Mouse (Mus musculus): Measurements from ENCODE around the gene Fam219a.

The Fam219a gene

DNA sequence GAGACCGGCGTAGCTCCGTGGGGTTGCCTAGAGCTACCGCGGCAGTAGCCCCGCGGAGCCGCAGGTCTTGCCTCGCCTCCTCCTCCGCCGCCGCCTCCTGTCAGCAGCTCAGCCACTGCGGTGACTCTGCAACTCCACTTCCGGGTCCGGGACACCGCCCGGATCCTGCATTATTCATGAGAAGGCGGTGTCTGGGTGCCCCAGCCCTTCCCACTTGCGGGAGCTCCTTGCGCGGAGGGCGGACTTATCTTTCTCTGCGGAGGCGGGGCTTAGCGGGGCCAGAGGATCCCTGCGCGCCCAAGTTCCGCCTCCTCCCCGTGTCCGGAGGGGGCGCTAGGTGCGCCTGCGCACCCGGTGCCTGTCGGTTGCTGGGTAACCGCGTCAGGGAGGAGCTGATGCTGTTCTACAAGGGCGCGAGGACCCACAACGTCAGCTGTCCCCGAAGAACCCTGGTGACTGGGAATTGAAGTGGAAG, at the start of gene Fam219a, which contains the start of gene Dnaic1:
Gene Fam219a (minus strand): TSS at position 128 of the 475 bp plus-strand sequence.
Gene Dnaic1 (plus strand): TSS at position 365 of the 475 bp plus-strand sequence.
- DNase-seq (ENCODE audit: low spot score in 2 of 2), result peak; percentile 86 to 92

DNA sequence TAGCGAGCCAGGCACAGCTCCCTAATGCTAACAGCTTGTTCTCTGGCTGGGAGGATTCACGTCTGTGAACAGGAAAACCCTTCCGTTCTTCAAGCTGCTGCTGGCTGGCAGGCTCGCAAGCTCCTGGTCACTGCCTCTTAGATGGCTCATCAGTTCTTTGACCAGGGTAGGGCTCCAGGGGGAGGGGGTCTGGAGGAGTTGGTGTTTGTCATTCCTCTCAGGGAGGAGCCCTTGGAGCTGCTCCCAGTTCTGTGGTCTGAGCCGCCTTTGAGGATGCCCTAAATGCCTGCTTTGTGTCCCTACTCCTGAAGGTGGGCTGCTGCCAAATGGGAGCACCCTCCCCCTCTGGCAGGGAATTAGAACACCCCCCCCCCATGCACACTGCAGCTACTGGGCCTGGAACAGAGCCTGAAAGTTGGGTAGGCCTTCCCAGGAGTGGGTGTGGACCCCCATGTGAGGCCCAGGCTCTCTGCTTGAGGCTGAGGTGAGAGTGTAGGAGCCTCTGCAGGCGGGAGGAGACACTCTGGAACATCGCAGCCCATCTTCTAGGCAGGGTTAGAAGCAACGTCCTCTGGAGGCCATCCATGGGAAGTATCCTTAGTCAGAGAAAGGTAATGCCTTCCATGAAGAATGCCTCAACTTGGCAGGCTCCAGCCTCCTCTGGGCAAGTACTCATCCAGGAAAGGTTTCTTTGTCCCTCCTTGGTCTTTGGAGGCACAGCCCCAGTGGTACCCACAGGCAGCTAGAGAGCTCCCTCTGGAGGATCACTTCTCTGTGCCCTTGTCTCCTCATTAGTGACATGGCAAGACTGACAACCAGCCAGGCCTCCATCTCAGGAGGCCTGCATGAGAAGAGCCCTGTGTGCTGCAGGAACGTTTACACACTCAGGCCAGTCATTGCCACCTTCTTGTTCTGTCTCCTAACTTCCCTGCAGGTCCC, 46.6 kb upstream of the Fam219a start:
- no peak for DNase-seq (ENCODE audit: low spot score in 2 of 2)

DNA sequence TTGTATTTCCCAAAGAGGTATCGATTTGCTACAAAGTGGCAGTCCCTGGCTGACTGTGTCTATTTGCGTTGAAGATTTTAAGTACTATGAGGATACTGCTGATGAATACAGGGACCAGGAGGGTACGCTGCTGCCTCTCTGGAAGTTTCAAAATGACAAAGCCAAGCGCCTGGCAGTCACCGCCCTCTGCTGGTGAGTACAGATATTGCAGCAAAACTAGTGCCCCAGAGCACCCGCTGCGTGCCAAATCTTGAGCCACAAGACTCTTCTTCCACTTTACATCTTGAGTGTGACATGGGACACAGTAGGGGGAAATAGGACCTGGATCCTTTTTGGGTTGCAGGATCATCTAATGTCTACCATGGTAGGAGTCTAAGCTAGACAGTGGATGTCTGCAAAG, 44.8 kb upstream of the Fam219a start:
- peak in 1 of 2 experiments; percentile 50 for DNase-seq (ENCODE audit: low spot score in 2 of 2)

DNA sequence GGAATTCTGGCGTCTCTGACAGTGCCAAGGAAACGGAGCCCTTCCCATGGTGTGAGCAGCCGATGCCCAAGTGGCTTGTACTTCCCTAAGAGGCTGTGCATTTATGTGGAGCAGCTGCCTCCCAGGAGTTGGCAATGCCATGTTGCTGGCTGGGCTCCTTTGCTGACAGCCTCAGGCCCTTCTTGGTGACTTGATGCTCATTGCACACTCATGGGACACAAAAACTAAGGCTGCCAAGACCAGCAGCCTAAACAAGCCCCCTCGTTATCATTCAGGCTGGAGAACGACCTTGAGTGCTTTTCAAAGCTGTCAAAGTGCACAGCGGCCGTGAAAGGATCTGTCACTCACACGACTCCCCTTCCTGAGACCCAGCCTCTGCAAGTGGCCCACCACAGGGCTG, 42.8 kb upstream of the Fam219a start:
- no peak for DNase-seq (ENCODE audit: low spot score in 2 of 2)

DNA sequence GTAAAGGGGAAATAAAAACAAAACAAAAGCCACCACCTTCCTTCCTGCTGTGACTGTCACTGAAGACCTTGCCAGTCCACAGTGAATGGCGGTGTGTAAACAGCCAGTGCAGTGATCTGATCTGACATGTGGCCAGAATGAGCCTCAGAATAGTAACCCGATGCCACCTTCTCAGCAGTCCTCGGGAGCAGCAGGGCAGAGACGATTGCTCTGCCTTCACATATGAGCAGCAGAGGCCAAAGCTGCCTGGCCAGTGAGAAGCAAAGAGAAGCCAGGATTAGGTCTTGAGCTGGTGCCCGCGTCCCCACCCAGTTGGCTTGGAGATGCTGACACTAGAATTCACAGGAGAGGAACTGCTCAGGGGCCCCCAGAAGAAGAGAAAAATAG, 41.2 kb upstream of the Fam219a start:
- DNase-seq (ENCODE audit: low spot score in 2 of 2), result no peak

DNA sequence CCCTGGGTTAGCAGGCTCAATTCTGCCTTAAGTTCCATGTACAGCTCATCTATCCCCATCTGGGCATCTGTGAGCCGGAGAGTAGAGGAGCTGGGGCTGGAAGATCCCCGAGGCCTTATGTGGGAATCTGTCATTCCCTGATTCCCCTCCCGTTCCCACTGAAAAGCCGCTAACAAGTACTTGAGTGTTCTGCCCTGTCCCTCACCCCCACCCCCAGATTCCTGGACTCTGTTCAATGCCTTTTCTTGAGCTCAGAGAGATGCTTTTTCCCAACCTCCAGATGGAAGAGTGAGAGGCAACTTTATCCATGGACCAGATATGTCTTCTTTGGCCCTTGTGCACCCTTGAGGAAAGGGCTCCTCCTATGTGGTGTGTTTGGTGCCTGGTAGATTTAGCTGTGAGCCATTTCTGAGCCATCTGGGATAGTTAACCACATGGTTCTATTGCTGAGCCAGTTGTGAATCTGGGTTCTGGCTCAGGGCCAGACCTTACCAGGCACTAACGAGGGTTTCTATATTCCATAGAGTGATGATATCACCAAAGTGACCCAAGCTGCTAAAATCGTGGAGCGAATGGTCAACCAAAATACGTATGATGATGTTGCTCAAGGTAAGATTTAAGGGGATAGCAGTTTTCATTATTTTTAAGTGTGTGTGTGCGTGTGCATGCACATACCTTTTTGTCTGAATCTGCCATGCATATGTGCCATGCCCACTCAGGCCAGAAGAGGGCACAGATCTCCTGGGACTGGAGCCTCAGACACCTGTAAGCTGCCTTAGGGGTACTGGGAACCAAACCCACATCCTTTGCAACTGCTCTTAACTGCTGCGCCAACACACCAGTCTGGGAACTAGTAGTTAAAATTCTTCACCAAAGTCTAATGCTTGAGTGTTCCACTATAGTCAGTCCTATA, 40.6 kb upstream of the Fam219a start:
- no peak for DNase-seq (ENCODE audit: low spot score in 2 of 2)

DNA sequence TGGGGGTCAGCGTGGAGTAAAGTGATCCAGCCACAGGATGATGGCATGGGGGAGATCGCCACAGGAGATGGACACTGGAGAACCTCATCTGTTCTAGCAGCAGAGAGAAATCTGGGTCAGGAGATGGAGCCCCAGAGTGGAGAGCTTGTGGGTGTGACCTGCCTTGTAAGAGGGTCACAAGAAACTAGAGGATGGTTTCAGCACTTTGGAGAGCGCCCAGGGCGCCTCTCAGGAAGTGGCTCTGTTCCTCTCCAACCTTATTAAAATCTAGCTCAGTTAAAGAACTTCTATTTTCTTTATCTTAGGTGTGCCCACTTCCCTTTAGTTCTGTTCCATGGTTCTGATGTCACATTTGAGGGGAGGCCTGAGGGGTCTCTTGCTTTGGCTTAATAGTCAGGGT, 37.4 kb upstream of the Fam219a start:
- peak in 1 of 2 experiments; percentile 24 for DNase-seq (ENCODE audit: low spot score in 2 of 2)

DNA sequence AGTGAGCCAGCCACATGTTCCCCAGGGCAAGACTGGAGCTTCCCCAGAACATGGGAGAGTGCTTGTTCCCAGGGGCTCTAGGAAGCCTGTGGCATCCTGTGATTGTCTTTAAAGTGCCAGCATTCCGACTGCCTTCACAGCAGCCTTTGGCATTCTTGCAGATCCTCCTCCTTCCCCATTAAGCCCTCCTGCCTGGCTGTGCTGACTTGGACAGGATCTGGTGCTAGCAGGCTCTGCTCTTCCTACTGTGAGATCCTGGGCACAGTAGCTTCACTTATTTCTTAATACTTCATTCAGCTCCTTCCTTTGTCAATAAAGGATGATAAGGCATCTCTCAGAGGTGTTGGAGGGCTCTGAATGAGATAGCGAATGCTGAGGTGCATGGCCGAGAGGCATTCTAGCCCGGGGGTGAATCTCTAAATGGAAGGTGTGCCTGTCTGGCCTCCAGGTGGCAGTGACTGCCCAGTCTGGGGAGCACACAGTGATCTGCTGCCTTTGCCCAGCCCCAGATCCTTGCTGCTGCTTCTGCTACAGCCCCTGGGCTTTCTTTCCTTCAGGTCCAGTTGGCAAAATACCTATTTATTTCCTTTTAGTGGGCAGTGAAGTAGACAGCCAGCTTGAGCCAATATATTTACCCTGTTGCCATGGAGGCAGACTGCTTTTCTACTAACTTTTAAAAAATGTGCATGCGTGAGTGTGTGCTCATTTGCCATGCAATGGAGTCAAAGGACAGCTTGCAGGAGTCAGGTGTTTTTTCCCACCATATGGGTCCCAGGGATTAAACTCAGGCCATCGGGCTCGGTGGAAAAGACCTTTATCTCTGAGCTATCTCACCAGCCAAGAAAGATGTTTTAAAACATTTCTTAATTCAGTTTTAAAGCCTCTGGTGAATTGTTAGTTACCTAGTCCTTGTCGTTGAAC, 35.4 kb upstream of the Fam219a start:
- no peak for DNase-seq (ENCODE audit: low spot score in 2 of 2)

DNA sequence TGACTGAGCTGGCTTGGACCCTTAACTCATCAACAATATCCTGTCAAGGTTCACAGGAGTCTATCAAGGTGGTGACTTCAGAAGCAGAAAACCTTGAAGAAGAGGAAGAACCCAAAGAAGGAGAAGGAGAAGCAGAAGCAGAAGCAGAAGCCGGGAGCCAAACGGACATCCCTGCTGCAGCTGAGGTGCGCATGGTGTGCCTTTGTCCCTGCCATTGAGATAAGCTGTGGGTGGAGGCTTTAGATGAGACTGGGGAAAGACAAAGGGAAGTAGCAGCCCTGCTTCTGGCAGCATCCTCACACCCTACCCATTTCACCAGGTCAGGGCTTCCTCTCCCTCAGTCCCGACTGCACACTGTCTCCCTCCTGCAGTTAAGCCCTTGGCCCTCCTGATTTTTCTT, 33.5 kb upstream of the Fam219a start:
- DNase-seq (ENCODE audit: low spot score in 2 of 2), result no peak

DNA sequence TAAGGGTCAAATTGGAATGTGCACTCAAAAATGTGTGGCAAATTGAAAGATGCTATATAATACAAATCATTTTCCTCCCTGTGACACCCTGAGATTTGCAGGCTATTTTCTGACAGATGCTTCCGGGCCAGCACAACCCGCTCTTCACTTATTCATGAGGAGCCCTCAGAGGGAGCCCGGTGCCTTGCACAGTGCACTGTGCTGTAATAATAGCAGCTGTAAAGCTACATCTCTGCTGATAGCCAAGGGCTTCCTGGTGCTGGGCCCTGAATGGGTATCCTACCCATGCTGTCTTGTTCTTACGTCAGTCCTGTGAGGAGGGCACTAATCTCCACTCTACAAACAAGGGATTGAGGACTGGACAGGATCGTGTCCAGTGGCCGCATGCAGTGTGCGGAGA, 14.0 kb upstream of the Fam219a start:
- DNase-seq (ENCODE audit: low spot score in 2 of 2), result no peak

DNA sequence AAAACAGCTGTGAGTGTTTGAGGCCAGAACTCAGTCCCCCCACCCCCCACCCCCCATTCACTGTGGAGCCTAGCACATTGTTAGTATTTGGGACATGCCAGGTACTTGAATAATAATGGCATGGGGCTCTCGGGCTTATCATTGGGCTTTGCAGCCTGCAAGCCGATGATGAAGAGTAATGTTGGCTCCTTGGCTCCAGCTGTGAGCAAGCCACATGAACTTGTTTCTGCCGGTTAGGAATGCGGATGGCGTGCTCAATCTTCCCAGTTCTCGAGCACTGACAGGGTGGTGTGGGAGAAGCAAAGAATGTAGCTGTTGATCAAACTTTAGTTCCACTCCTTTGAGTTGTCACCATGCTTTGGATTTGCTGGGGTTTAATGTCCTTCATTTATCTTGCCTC, 6.6 kb upstream of the Fam219a start:
- no peak for DNase-seq (ENCODE audit: low spot score in 2 of 2)

DNA sequence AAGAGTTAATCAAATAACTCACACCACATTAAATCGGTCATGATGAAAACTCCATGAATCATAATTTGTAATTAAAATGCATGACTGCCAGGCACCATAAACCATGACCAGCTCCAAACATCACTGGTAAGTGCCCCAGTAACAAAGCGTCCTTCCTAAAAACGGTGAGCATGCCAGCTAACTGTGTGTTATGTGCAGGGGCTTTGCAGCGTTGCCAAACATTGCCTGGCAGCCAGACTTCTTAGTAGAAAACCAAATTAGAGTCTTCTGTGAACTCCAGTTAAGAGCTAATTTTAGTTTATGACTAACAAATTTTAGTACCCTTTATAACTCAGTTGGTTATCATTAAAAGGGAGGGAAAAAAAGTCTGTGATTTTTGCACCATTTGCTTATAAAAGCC, 4.2 kb upstream of the Fam219a start:
- DNase-seq (ENCODE audit: low spot score in 2 of 2), result no peak

DNA sequence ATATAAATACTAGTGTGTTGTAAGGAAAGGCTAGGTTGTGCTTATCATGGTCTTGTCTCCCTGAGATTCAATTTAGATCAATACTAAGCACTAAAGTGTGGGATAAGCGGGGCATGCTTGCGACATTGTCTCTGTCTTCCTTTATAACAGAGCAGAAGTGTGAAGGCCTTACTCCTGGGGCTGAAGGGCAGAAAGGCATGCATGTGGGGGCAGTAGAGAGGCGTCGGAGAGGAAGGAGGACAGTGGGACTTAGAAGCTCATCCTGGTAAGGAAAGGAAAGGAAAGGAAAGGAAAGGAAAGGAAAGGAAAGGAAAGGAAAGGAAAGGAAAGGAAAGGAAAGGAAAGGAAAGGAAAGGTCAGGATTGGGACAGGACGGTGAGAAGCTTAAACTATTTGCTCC, 2.2 kb upstream of the Fam219a start:
- DNase-seq (ENCODE audit: low spot score in 2 of 2), result no peak

DNA sequence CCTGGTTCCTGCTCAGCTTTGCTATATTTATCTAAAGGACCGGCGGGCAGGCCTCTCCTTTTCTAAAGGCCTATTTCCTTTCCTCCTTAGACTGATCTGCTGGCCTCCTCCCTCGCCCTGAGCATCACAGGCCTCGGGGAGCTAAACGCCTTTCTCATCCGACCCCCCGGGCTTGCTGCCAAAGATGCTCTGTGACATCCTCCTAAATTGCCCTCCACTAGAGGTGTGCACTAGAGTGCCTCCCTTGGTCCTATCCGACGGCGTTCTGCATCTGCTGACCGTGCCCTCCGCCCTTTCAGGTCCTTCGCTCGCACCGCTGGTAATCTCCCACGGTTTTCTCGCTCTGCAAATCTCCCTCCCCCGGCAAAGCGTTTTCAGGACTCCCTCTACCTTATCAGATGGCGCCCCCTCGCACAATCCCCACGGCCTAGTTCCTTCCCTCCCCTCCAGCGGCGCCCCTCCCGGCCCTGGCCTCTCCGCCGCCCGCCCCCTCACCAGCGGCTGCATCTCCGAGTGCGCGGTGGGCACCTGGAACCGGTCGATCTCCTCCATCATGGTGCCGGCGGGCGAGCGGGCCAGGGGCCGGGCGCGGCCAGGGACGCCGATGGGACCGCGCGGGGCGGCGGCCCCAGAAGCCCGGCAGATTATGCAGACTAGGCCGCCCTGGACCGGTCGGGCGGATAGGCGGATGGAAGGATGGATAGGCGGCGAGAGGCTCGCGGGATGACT, 492 bp downstream of the Fam219a start:
- no peak for DNase-seq (ENCODE audit: low spot score in 2 of 2)

DNA sequence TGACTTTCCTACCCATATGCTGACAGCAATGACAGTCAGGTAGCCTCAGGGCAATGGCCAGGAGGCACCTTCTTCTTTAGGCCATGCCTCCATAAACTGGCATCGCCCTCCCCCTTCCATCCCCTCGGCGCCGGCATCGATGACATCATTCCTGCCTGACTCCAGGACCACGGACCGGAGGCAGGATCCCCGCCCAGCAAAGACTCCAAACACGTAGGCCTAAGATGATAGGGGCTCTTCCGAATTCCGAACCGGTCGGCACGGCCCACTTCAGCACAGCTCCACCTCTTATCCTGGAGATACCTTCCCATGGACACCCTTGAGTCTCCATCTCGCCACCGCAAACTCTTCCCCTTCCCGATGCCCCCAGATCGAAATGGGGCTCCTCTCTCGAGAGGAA, 1.1 kb downstream of the Fam219a start:
- no peak for DNase-seq (ENCODE audit: low spot score in 2 of 2)

DNA sequence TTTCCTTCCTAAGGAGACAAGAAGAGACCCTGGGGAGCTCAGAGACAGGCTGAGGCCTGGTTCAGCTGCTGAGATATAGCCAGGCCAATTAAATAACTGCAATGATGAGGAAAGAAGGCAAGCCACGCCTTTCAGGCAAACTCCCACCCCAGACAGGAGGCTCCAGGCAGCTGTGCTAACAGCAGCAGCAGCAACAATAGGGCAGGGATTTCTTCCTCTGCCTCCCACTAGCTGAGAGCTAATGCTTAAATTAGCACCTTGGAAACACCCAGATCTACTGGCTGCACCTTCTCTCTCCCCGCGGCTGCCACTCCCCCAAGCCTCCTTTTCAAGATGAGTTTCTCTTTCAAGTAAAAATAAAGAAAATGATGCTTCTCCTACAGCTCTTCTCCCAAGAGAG, 3.2 kb downstream of the Fam219a start:
- no peak for DNase-seq (ENCODE audit: low spot score in 2 of 2)

DNA sequence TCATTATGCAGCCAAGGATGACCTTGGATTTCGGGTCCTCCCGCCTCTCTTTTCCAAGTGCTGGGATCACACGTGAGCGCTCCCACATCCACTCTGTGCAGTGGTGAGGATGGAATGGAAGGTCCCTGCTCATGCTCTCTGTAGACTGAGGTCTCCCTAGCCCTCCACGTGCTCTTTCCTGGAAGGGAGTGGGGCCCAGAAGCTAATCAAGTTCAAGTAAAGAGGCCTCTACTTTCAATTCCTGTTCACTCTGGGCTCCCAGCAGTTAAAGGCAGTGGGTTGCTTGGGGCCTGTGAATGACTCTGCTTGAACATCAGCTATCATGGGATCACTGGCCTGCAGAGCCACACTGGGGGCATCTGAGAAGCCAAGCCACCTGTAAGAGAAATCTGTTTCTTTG, 6.0 kb downstream of the Fam219a start:
- no peak for DNase-seq (ENCODE audit: low spot score in 2 of 2)

DNA sequence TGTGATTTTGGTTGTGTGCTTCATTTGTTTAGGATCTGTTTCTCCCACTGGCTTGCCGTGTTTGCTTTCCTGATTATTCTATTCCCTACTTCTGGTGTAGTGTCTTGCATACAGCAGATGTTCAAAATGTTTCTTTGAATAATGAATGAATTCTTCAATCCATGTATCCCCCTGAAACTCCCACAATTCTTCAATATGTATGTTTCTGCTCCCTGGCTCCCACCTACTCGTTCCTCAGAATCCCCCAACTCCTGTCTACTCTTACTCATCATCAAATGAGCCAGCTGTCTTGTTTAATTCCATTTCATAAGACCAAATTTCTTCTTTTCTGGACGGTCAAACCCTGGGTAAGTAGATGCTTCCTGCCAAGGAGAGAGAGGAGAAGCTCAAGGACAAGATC, 12.2 kb downstream of the Fam219a start:
- no peak for DNase-seq (ENCODE audit: low spot score in 2 of 2)

DNA sequence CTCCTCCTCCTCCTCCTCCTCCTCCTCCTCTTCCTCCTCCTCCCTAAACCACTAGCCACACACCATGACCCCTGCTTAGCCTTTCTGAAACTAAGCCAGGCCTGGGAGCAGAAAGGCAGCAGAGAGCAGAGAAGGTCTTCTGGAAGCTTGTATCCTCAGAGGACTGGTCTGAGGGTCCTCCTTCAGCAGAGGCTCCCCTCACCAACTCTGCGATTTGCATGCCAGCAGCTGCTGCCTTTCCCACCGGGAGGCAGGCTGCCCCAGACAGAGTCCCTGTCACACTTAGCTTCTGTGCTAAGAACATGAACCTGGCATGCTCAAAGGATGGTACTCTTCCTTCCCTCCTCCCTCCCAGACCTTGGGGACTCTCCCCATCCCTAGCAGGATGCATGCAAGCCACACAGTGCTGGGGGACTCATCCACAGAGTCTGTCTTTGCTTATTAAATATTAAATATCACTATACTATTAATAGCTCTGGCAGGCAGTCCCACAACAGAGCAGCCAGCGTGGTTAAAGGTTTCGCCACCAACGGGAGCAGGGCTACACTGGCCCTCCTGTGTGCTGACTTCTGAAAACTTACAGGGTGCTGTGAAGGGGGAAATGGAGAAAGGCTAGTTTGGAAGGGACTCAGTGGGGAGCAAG, 12.9 kb downstream of the Fam219a start:
- no peak for DNase-seq (ENCODE audit: low spot score in 2 of 2)

DNA sequence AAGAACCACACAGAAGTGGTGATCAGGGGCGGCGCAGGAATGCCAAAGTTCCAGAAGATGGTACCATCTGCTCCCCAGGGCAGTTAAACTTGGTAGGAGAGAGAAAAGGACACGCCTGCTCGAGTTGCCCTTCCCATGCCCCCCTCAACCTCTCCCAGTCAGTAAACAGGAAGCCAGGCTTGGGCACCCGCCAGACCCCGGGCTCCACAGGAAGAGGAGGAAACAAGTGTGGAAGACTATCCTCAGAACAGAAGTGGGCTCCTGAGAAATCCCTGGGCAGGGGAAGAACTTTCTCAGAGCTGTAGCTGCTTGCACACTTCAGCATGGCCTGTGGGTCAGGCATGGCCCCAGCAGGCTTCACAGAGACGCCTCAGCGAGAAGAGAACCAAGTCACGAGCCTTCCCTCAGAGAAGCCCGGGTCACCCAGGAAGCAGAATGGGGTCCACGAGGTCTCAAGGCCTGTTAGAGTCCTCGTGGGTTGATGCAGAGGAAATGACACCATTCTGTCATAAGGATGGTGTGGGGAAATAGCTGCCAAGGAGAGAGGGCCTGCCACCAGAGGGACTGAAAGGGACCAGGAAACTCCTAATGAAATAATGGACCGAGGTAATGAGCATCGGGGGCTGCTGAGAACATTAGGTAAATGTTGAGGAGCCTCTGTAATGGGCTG, 14.2 kb downstream of the Fam219a start:
- no peak for DNase-seq (ENCODE audit: low spot score in 2 of 2)

Measured in spleen, postnatal 14 days (tissue).